Mouse (Mus musculus) midbrain, embryonic 12.5 days (tissue): ENCODE measurements at regions not wholly inside any gene's neighbourhood (a gene's known extent, or its start where the extent isn't known, plus 50 kb on each side); places are given as distances from the start of the nearest gene placed in this dataset.
"Not testable (repeated sequence)": the region's sequence is repeated elsewhere in the genome, so short reads cannot be mapped to it uniquely, and the experiment has no call there.

Source experiments
- ATAC-seq: fragments of 200-750 bp; cut with Nextera tagmentation; 2 replicates; pipeline ENCODE4 v1.8.0; 2017; ENCODE audit warnings: low read depth, moderate TSS enrichment, moderate library complexity; ENCODE audit not compliant: low FRiP score
- H3K27ac ChIP-seq: fragments of 300-500 bp; sonication (generic); replicated peaks from 2 replicates; pipeline ENCODE4 v1.5.1; 2016; ENCODE audit warnings: mild to moderate bottlenecking
- H3K27me3 ChIP-seq: fragments of 300-500 bp; sonication (generic); 2 replicates; pipeline ENCODE4 v1.6.1; 2016; ENCODE audit warnings: mild to moderate bottlenecking
- H3K36me3 ChIP-seq: fragments of 300-500 bp; sonication (generic); 2 replicates; pipeline ENCODE4 v1.6.1; 2016
- H3K4me1 ChIP-seq: fragments of 300-500 bp; sonication (generic); 2 replicates; pipeline ENCODE4 v1.6.1; 2016
- H3K4me2 ChIP-seq: fragments of 300-500 bp; sonication (generic); replicated peaks from 2 replicates; pipeline ENCODE4 v1.6.1; 2016; ENCODE audit warnings: mild to moderate bottlenecking, moderate library complexity
- H3K4me3 ChIP-seq: fragments of 300-500 bp; sonication (generic); 2 replicates; pipeline ENCODE4 v1.5.1; 2016; ENCODE audit warnings: mild to moderate bottlenecking
- H3K9ac ChIP-seq: fragments of 300-500 bp; sonication (generic); replicated peaks from 2 replicates; pipeline ENCODE4 v1.6.1; 2016; ENCODE audit warnings: mild to moderate bottlenecking, moderate library complexity
- H3K9me3 ChIP-seq: fragments of 300-500 bp; sonication (generic); 2 replicates; pipeline ENCODE4 v1.6.1; 2016; ENCODE audit warnings: mild to moderate bottlenecking
- WGBS: fragments of 180-500 bp; shearing (Covaris S2); methylation state at CpG from one replicate; pipeline ENCODE4 v1.1.7; 2016; 5-methylcytosine and 5-hydroxymethylcytosine counted together

DNA sequence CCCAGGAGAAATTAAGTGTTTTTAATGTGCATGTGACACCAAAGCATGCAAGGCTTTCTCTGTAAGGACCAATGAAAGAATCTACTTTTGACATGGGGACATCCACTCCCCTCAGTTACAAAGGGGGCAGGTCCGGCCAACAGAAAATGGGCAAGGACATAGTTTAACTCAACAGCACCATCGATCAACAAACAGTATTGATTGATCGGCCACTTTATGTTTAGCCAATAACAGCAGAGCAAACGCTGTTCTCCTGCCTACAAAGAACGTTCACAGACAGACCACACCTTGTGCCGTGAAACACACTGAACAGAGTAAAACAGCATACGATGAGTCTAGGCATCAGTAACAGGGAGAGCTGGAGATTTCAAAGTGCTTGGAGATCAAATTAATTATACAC, 467.7 kb upstream of the Arid1b start:
- Histone ChIP-seq H3K27me3 (no peaks in the 10 kb centered on the region), H3K27ac (no peak overlapping the region), H3K4me3 (no peak overlapping the region), H3K9ac (no peak overlapping the region), H3K4me1 (no peaks in the 10 kb centered on the region), H3K4me2 (no peak overlapping the region), H3K9me3 (no peaks in the 10 kb centered on the region), H3K36me3 (no peaks in the 10 kb centered on the region)
- no peak for ATAC-seq
- 95% methylated on average over 7 of the region's 7 CpGs for WGBS

- no peak overlapping the region for H3K4me2 ChIP-seq
- H3K9ac ChIP-seq: no peak overlapping the region
- no peak overlapping the region for H3K4me3 ChIP-seq
- WGBS: 85% methylated on average over 2 of the region's 2 CpGs
- no peak for ATAC-seq
- no peaks in the 10 kb centered on the region for H3K4me1 ChIP-seq
- no peaks in the 10 kb centered on the region for H3K36me3 ChIP-seq
- H3K27ac ChIP-seq: no peak overlapping the region
- H3K27me3 ChIP-seq: no peaks in the 10 kb centered on the region
- H3K9me3 ChIP-seq: no peaks in the 10 kb centered on the region
Observed at GRCm38 (mm10) chr17:4532126-4532525, 462.0 kb upstream of the Arid1b start.

GRCm38 (mm10) chr17:4540435-4540834, 453.7 kb upstream of the Arid1b start:
- no peaks in the 10 kb centered on the region for H3K36me3 ChIP-seq
- no peaks in the 10 kb centered on the region for H3K27me3 ChIP-seq
- no peaks in the 10 kb centered on the region for H3K9me3 ChIP-seq
- ATAC-seq: no peak
- H3K4me3 ChIP-seq: no peak overlapping the region
- 52% methylated on average over 2 of the region's 2 CpGs for WGBS
- peaks cover 10% of the 10 kb centered on the region for H3K4me1 ChIP-seq
- no peak overlapping the region for H3K9ac ChIP-seq
- no peak overlapping the region for H3K27ac ChIP-seq
- no peak overlapping the region for H3K4me2 ChIP-seq

DNA sequence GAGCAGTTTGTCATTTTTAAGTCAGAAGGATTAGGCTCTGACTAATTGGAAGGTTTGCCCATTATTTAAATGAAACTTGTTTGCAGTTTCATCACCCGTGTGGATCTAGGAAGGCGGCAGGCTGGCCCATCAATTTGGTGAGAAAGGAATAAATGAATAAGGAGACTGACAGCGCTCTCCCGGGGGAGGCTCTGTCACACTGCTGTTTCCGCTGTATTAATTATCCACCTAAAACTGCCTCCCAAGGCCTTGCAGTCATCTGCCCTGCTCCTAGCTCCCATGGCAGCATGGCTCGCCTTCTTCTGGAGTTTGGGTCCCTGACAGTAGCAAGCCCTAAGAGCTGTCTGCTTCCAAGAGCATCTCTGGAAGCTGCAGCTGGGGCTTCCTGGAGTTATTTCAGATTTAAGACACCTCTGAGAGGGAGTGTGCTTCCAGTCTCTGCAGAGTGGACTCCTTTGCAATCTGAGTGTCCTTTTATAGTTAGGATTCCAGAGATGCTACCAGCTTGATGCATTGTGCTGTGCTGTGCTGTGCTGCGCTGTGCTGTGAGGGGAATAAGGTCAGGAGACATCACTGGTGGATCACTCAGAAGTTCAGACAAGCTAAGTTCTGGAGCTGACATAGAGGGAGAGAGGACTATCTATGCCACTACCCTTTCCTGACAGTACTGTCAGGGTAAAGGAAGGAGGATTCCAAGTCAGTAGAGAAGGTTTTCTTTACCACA, 452.9 kb upstream of the Arid1b start:
- Histone ChIP-seq H3K4me1 (peaks cover 10% of the 10 kb centered on the region), H3K4me2 (no peak overlapping the region; the same call in 1 of the 2 replicates), H3K27me3 (no peaks in the 10 kb centered on the region), H3K36me3 (no peaks in the 10 kb centered on the region), H3K9ac (no peak overlapping the region), H3K9me3 (no peaks in the 10 kb centered on the region), H3K27ac (peak overlapping the region; percentile 49; the same call in 1 of the 2 replicates), H3K4me3 (no peak overlapping the region)
- WGBS: 31% methylated on average over 7 of the region's 7 CpGs
- ATAC-seq: peak; percentile 70; the same call in 1 of the 2 replicates

DNA sequence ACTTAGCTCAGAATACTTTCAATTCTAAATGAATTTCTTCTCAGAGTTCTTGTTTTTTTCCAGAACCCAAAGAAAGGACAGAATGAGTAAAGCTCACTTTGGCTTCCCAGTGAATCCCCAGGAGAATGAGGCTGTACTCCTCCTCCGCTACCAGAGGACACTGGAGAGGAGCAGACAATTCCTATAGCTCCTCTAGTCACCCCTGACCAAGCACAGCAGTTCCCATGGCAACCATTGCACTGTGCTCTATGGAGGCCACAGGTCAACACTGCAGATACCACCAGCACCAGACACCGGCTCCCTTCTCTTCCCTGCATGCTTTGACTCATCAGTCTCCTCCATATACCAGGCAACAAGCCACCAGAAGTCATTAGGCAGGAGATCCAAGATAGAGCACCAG, 447.6 kb upstream of the Arid1b start:
- ATAC-seq: no peak
- Histone ChIP-seq H3K4me3 (no peak overlapping the region), H3K9me3 (no peaks in the 10 kb centered on the region), H3K9ac (no peak overlapping the region), H3K4me1 (0 out of 2 replicates have a peak, but pooled peaks cover 3% of the 10 kb centered on the region), H3K27ac (no peak overlapping the region), H3K27me3 (no peaks in the 10 kb centered on the region), H3K4me2 (no peak overlapping the region), H3K36me3 (no peaks in the 10 kb centered on the region)
- 41% methylated on average over 2 of the region's 2 CpGs for WGBS

DNA sequence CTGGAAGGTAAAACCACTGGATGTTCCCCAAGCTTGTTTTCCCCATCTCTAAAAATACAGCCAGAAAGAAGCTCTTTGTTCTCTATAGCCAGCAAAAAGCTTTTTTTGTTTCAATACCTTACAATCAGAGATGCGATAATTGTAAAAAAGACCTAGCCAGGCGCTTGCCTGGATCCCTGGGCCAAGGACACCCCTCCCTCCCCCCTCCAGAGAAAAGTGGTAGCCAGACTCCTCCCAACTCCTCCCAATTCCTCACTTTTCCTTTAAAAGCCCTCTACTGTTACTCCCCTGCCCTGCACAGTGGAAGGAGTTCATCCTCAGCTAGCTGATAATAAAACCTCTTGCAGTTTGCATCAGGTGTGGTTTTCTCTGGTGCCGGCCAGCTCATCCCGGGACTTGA, 441.1 kb upstream of the Arid1b start:
- H3K4me3 ChIP-seq, H3K4me1 ChIP-seq, ATAC-seq, H3K27me3 ChIP-seq, H3K36me3 ChIP-seq, H3K27ac ChIP-seq, H3K9me3 ChIP-seq, H3K4me2 ChIP-seq, H3K9ac ChIP-seq: not testable (repeated sequence)
- WGBS: 89% methylated on average over 4 of the region's 4 CpGs

- H3K9me3 ChIP-seq: no peaks in the 10 kb centered on the region
- 89% methylated on average over 3 of the region's 3 CpGs for WGBS
- no peaks in the 10 kb centered on the region for H3K36me3 ChIP-seq
- no peak overlapping the region for H3K9ac ChIP-seq
- no peak overlapping the region for H3K4me2 ChIP-seq
- no peak overlapping the region for H3K27ac ChIP-seq
- no peaks in the 10 kb centered on the region for H3K27me3 ChIP-seq
- H3K4me3 ChIP-seq: no peak overlapping the region
- no peaks in the 10 kb centered on the region for H3K4me1 ChIP-seq
- ATAC-seq: no peak
Observed at GRCm38 (mm10) chr17:4563641-4564040, 430.5 kb upstream of the Arid1b start.

GRCm38 (mm10) chr17:4576883-4577282, 417.2 kb upstream of the Arid1b start:
- Histone ChIP-seq H3K4me3 (no peak overlapping the region), H3K9ac (no peak overlapping the region), H3K9me3 (no peaks in the 10 kb centered on the region), H3K36me3 (no peaks in the 10 kb centered on the region), H3K4me1 (no peaks in the 10 kb centered on the region), H3K27me3 (no peaks in the 10 kb centered on the region), H3K27ac (no peak overlapping the region), H3K4me2 (no peak overlapping the region)
- 73% methylated on average over 5 of the region's 5 CpGs for WGBS
- no peak for ATAC-seq

- Histone ChIP-seq H3K9ac (no peak overlapping the region), H3K4me1 (no peaks in the 10 kb centered on the region), H3K27ac (no peak overlapping the region), H3K36me3 (no peaks in the 10 kb centered on the region), H3K9me3 (no peaks in the 10 kb centered on the region), H3K4me3 (no peak overlapping the region), H3K4me2 (no peak overlapping the region), H3K27me3 (no peaks in the 10 kb centered on the region)
- WGBS: 90% methylated on average over 11 of the region's 11 CpGs
- no peak for ATAC-seq
Observed at GRCm38 (mm10) chr17:4581851-4582250, 412.3 kb upstream of the Arid1b start.

DNA sequence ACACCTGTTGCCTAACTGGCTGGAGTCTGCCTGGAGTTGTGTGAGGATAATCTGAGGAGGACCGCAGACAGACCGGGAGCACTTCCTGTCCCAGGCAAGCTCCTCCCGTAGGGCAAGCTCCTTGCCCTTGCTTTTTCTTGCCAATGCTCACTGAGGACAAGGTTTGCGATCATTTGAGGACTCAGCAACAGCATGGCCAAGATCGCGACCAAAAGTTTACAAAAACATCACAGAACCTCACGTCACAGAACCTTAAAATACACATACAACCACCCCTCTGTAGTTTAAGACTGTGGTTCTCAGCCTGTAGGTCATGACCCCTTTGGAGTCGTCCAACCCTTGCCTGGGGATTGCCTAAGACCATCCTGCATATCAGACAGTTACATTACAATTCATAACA, 383.7 kb upstream of the Arid1b start:
- Histone ChIP-seq H3K4me2 (no peak overlapping the region), H3K27ac (no peak overlapping the region), H3K4me1 (no peaks in the 10 kb centered on the region), H3K4me3 (no peak overlapping the region), H3K36me3 (no peaks in the 10 kb centered on the region), H3K9ac (no peak overlapping the region), H3K27me3 (no peaks in the 10 kb centered on the region), H3K9me3 (no peaks in the 10 kb centered on the region)
- 87% methylated on average over 8 of the region's 8 CpGs for WGBS
- ATAC-seq: no peak

GRCm38 (mm10) chr17:4610993-4611392, 383.1 kb upstream of the Arid1b start:
- ATAC-seq: no peak
- 90% methylated on average over 3 of the region's 5 CpGs for WGBS
- no peaks in the 10 kb centered on the region for H3K4me1 ChIP-seq
- H3K4me3 ChIP-seq: no peak overlapping the region
- no peak overlapping the region for H3K9ac ChIP-seq
- H3K27me3 ChIP-seq: no peaks in the 10 kb centered on the region
- no peak overlapping the region for H3K4me2 ChIP-seq
- no peak overlapping the region for H3K27ac ChIP-seq
- no peaks in the 10 kb centered on the region for H3K36me3 ChIP-seq
- H3K9me3 ChIP-seq: no peaks in the 10 kb centered on the region

DNA sequence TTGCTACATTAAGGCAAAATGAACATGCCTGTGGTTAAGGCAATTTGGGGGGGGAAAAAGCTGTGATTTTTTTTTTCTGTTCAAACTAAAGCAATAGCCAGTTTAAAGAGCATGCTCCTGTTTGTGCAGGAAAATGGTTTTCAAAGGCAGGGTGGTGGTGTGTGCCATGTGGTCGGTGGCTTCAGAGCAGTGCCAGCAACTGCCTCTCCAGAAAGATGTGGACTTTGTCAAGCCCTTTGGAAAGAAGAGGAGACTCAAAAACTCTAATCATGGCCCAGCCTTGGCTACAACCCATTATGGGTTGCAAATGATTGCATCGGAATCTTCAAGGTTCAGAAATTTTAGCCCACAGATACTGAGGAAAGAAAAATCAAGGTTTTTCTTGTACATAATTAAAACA, 382.4 kb upstream of the Arid1b start:
- Histone ChIP-seq H3K4me2 (no peak overlapping the region), H3K27me3 (no peaks in the 10 kb centered on the region)
- 80% methylated on average over 2 of the region's 2 CpGs for WGBS

DNA sequence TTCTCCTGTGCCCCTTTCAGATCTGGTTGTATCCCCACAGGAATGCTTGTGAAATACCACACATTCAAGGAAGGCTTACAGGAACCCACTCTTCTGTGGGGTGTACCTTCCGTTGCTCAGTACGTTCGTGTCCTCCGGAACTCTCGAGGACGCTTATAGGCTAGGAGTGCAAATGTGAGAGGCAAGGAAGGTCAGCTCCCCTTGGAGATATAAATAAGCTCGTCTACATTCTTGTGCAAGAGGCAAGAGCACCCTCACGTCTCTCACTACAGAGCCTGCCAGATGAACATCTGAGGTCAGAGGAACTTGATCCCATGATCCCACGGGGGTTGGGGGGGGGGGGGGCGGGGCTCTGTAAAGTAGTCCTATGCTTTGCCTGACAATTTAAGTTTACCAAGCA, 382.0 kb upstream of the Arid1b start:
- no peaks in the 10 kb centered on the region for H3K4me1 ChIP-seq
- no peak overlapping the region for H3K4me3 ChIP-seq
- H3K36me3 ChIP-seq: no peaks in the 10 kb centered on the region
- H3K27me3 ChIP-seq: no peaks in the 10 kb centered on the region
- H3K4me2 ChIP-seq: no peak overlapping the region
- no peak for ATAC-seq
- WGBS: 69% methylated on average over 10 of the region's 10 CpGs
- H3K27ac ChIP-seq: no peak overlapping the region
- no peaks in the 10 kb centered on the region for H3K9me3 ChIP-seq
- no peak overlapping the region for H3K9ac ChIP-seq

More for the DNA sequence above, 382.4 kb upstream of the Arid1b start:
- no peak for ATAC-seq
- Histone ChIP-seq H3K36me3 (no peaks in the 10 kb centered on the region), H3K4me3 (no peak overlapping the region), H3K27ac (no peak overlapping the region), H3K9ac (no peak overlapping the region), H3K9me3 (no peaks in the 10 kb centered on the region), H3K4me1 (no peaks in the 10 kb centered on the region)
